Mouse (Mus musculus) hindbrain, postnatal 0 days (tissue): Measurements from ENCODE around the gene Ttc30b. TPM values are rescaled to one million over a fixed set of nuclear protein-coding genes. Genes with fewer than 3 reads are reported as not detected.
"Not testable (repeated sequence)": the region's sequence is repeated elsewhere in the genome, so short reads cannot be mapped to it uniquely, and the experiment has no call there.

Experiments
- ATAC-seq: fragments of 200-750 bp; cut with Nextera tagmentation; 2 replicates; pipeline ENCODE4 v1.8.0; 2017; ENCODE audit warnings: mild to moderate bottlenecking, moderate TSS enrichment, moderate library complexity
- DNase-seq: peaks from one replicate; pipeline ENCODE4 v3.0.0-alpha.2; 2015; ENCODE audit warnings: low spot score
- H3K27ac ChIP-seq: fragments of 300-500 bp; sonication (generic); 2 replicates; pipeline ENCODE4 v1.5.1; 2014; ENCODE audit warnings: mild to moderate bottlenecking
- H3K27me3 ChIP-seq: fragments of 300-500 bp; sonication (generic); 2 replicates; pipeline ENCODE4 v1.6.1; 2014; ENCODE audit warnings: low read length, mixed read lengths; ENCODE audit not compliant: insufficient read depth
- H3K36me3 ChIP-seq: fragments of 300-500 bp; sonication (generic); 2 replicates; pipeline ENCODE4 v1.6.1; 2014; ENCODE audit warnings: low read length, mixed read lengths; ENCODE audit not compliant: insufficient read depth
- H3K4me1 ChIP-seq: fragments of 300-500 bp; sonication (generic); 2 replicates; pipeline ENCODE4 v1.6.1; 2014; ENCODE audit warnings: antibody characterized with exemption, low read length, mixed read lengths; ENCODE audit not compliant: insufficient read depth
- H3K4me2 ChIP-seq: fragments of 300-500 bp; sonication (generic); 2 replicates; pipeline ENCODE4 v1.6.1; 2014; ENCODE audit warnings: low read depth, mild to moderate bottlenecking, low read length, moderate library complexity, mixed read lengths
- H3K4me3 ChIP-seq: fragments of 300-500 bp; sonication (generic); 2 replicates; pipeline ENCODE4 v1.5.1; 2014; ENCODE audit warnings: low read length
- H3K9ac ChIP-seq: fragments of 300-500 bp; sonication (generic); replicated peaks from 2 replicates; pipeline ENCODE4 v1.6.1; 2014; ENCODE audit warnings: mild to moderate bottlenecking, low read length, moderate library complexity, mixed read lengths
- H3K9me3 ChIP-seq: fragments of 300-500 bp; sonication (generic); 2 replicates; pipeline ENCODE4 v1.6.1; 2016; ENCODE audit warnings: low read length, mixed read lengths
- CTCF ChIP-seq: IDR thresholded peaks from 2 replicates; pipeline ENCODE4 v1.5.1; 2016; ENCODE audit warnings: antibody characterized with exemption, control low read depth, low read depth
- WGBS: fragments of 180-500 bp; shearing (Covaris S2); extraction: QIAGEN DNeasy Blood & Tissue Kit; methylation state at CpG from one replicate; pipeline ENCODE4 v1.1.7; 2014; 5-methylcytosine and 5-hydroxymethylcytosine counted together
- polyA plus RNA-seq: library from polyadenylated mRNA; unstranded; fragments of >200 nt; fragmentation: Nextera tagmentation; extraction: Ambion mirVana; gene quantifications from 2 replicates; pipeline ENCODE4 v1.2.1, GENCODE M21; 2015
- total RNA-seq: library from RNA; depleted of rRNA; stranded (reverse); fragments of >200 nt; gene quantifications from 2 replicates; pipeline ENCODE4 v1.2.3, GENCODE M21; 2014

The Ttc30b gene
- total and polyA plus RNA-seq, 2 experiments from 2014 or later, result 16.3 to 33.9 TPM

GRCm38 (mm10) chr2:75960366-75961330, 22.3 kb upstream of the Ttc30b start:
- peak; percentile 46 for DNase-seq
- H3K9ac ChIP-seq, result no peak overlapping the region

DNA sequence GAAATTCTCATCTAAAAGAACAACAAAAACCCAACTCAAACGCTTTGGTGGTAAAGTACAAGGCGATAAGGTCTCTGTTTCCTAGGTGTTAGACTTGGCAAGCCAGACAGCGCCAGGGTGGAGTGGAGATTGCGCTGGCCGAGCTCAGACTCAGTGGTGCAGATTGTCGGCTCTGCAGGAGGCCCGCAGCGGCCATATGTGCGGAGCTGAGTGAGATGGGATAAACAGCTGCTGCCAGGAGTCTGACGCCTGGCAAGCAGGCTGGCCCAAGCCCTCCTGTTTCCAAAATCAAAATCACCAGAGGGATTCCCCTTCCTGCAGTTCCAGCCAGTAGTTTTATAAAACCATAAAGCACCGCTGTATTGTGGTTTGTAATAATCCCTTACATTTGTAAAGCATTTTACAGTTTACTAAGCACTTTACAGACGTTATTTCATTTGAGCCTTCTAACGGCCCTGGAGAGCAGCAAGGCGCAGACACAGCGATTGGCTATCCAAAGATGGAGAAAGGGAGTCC, 21.5 kb upstream of the Ttc30b start:
- peak overlapping the region; percentile 17 for H3K27ac ChIP-seq
- no peaks in the 10 kb centered on the region for H3K9me3 ChIP-seq
- ATAC-seq (peak; percentile 59; the same call in 1 of the 2 replicates), DNase-seq (peak; percentile 75)
- H3K4me1 ChIP-seq, result peaks cover 9% of the 10 kb centered on the region; the same call in 1 of the 2 replicates
- TF ChIP-seq CTCF, result no peak
- H3K27me3 ChIP-seq, result no peaks in the 10 kb centered on the region
- H3K4me2 ChIP-seq, result peak overlapping the region; percentile 31
- no peak overlapping the region; the same call in 1 of the 2 replicates for H3K9ac ChIP-seq
- no peaks in the 10 kb centered on the region for H3K36me3 ChIP-seq
- H3K4me3 ChIP-seq, result no peak overlapping the region
- WGBS, result 9% methylated on average over 15 of the region's 15 CpGs

More at GRCm38 (mm10) chr2:75960366-75961330, 22.3 kb upstream of the Ttc30b start:
- Histone ChIP-seq H3K36me3 (no peaks in the 10 kb centered on the region), H3K4me2 (peak overlapping the region; percentile 31; the same call in 1 of the 2 replicates), H3K9me3 (no peaks in the 10 kb centered on the region), H3K4me1 (peaks cover 9% of the 10 kb centered on the region; the same call in 1 of the 2 replicates), H3K27me3 (no peaks in the 10 kb centered on the region), H3K27ac (peak overlapping the region; percentile 17), H3K4me3 (no peak overlapping the region)
- TF ChIP-seq CTCF, result peak; percentile 36
- no peak for ATAC-seq
- 43% methylated on average over 15 of the region's 15 CpGs for WGBS

DNA sequence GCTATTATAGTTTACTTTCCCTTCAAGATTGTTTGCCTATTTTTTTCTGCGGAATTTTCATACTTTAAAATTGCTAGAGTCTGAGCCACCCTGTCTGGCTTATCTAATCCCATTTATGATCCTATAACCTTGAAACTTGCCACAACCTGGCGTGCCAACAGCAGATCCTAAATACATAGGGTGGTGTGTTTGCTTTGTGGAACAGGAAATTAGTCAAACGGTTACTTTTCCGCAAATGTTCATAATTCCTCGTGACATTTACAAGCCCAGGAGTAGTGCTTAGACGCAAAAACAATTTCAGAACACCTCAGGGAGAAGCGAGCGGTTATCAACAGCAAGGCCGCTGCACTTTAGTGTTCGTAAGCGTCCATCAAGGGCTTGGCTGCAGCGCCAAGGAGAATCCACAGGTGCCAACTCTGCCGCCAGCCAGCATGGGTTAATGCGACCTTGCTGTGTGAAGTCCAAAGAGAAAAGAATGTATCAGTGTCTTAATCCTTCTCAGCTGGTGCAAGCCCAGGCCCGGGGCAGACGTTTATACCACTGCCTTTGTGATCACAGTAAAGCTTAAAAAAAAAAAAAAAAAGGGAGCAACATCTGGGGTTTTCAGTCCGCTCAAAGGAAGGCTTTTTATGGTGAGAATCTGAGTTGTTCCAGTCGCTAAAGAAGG, 20.9 kb upstream of the Ttc30b start:
- Histone ChIP-seq H3K9ac (no peak overlapping the region), H3K4me3 (no peak overlapping the region), H3K4me2 (peak overlapping the region; percentile 31), H3K9me3 (no peaks in the 10 kb centered on the region), H3K27me3 (no peaks in the 10 kb centered on the region), H3K4me1 (peaks cover 9% of the 10 kb centered on the region; the same call in 1 of the 2 replicates), H3K36me3 (no peaks in the 10 kb centered on the region), H3K27ac (peak overlapping the region; percentile 26; the same call in 1 of the 2 replicates)
- DNase-seq (peak; percentile 32), ATAC-seq (peak; percentile 53; the same call in 1 of the 2 replicates)
- TF ChIP-seq CTCF, result no peak
- WGBS, result 29% methylated on average over 18 of the region's 18 CpGs

- no peaks in the 10 kb centered on the region for H3K9me3 ChIP-seq
- WGBS, result 55% methylated on average over 14 of the region's 14 CpGs
These were observed 17.3 kb upstream of the Ttc30b start for GRCm38 (mm10) chr2:75955709-75956108.

DNA sequence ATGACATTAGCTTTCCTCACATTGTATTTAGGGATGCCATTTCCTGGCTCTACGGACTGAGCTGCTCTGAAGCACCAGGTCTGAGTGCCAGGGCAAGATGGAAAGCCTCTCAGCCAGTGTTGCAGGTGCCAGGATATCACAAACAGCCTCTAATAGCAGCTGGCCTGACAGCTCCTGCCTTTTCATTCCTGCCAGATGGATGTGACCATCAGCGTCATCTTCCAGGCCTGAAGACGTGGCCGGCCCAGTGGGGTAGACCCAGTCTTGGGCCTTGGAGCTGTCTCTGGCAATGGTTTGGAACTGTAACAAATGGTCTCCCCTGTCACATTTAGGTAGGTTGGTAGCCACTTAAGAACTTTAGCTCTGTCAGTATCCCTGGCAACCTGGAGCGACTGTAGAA, 14.9 kb upstream of the Ttc30b start:
- DNase-seq, result no peak
- Histone ChIP-seq H3K36me3 (no peaks in the 10 kb centered on the region), H3K9ac (no peak overlapping the region), H3K27me3 (no peaks in the 10 kb centered on the region), H3K4me2 (no peak overlapping the region), H3K9me3 (no peaks in the 10 kb centered on the region), H3K27ac (no peak overlapping the region), H3K4me1 (no peaks in the 10 kb centered on the region), H3K4me3 (no peak overlapping the region)
- 85% methylated on average over 5 of the region's 5 CpGs for WGBS
- ATAC-seq, result no peak
- TF ChIP-seq CTCF, result no peak

More at GRCm38 (mm10) chr2:75955709-75956108, 17.3 kb upstream of the Ttc30b start:
- peaks cover 9% of the 10 kb centered on the region; the same call in 1 of the 2 replicates for H3K4me1 ChIP-seq
- H3K36me3 ChIP-seq, result no peaks in the 10 kb centered on the region
- no peak for TF ChIP-seq CTCF
- no peak for ATAC-seq
- H3K9ac ChIP-seq, result no peak overlapping the region
- no peak overlapping the region for H3K4me3 ChIP-seq
- H3K27ac ChIP-seq, result no peak overlapping the region
- no peaks in the 10 kb centered on the region for H3K27me3 ChIP-seq
- DNase-seq, result no peak
- no peak overlapping the region for H3K4me2 ChIP-seq

GRCm38 (mm10) chr2:75950685-75951084, 12.3 kb upstream of the Ttc30b start:
- no peaks in the 10 kb centered on the region for H3K36me3 ChIP-seq
- ATAC-seq, result no peak
- no peak overlapping the region for H3K27ac ChIP-seq
- no peaks in the 10 kb centered on the region for H3K4me1 ChIP-seq
- H3K9ac ChIP-seq, result no peak overlapping the region
- H3K27me3 ChIP-seq, result no peaks in the 10 kb centered on the region
- no peak overlapping the region for H3K4me3 ChIP-seq
- WGBS, result 88% methylated on average over 8 of the region's 8 CpGs
- no peak for DNase-seq
- no peak overlapping the region for H3K4me2 ChIP-seq
- no peaks in the 10 kb centered on the region for H3K9me3 ChIP-seq
- TF ChIP-seq CTCF, result no peak

GRCm38 (mm10) chr2:75937520-75938116, 767 bp downstream of the Ttc30b start:
- Histone ChIP-seq H3K27ac (peak overlapping the region; percentile 86; the same call in 1 of the 2 replicates), H3K4me3 (peak overlapping the region; percentile 55), H3K9ac (peak overlapping the region; percentile 58; the same call in 1 of the 2 replicates), H3K4me2 (peak overlapping the region; percentile 75)
- WGBS, result 60% methylated on average over 12 of the region's 17 CpGs
- peak; percentile 38 for ATAC-seq
- H3K9me3 ChIP-seq, H3K36me3 ChIP-seq, DNase-seq, H3K4me1 ChIP-seq, H3K27me3 ChIP-seq: not testable (repeated sequence)

DNA sequence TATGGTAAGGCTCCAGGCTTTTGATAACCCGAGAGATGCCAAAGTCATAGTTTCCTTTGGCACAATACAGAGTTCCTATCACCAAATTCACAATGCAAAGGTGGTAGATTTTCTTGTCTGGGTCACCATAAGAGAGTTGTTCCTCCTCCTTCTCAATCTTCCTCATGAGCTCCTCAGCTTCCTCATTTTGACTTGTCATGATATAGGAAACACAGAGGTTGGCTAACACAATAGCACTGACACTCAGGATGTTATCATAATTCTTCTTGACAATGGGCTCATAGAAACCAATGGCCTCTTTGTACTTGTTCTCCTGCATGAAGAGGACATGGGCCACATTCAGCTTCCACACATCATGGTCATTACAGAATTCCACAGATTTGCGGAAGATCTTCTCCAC, 1.7 kb downstream of the Ttc30b start:
- not testable (repeated sequence) for DNase-seq, H3K27me3 ChIP-seq, ATAC-seq, H3K4me3 ChIP-seq, H3K4me1 ChIP-seq, H3K9ac ChIP-seq, H3K36me3 ChIP-seq, H3K27ac ChIP-seq, H3K9me3 ChIP-seq, H3K4me2 ChIP-seq
- WGBS, result 95% methylated on average over 2 of the region's 2 CpGs
